Mouse (Mus musculus) layer of hippocampus, postnatal 10 days (tissue): ENCODE measurements around the gene Hoxa11. TPM values are rescaled to one million over a fixed set of nuclear protein-coding genes. Genes with fewer than 3 reads are reported as not detected.

Experiments
- DNase-seq, 2 experiments: peaks; one replicate each; pipeline ENCODE4 v3.0.0; 2021; ENCODE audit warnings: low spot score in 2 of 2
- total RNA-seq, 2 experiments: library from RNA; stranded (reverse); gene quantifications; 2 replicates each; pipeline ENCODE4 v1.2.3; 2021

The Hoxa11 gene
- total RNA-seq, 2 experiments from 2014 or later: not detected

DNA sequence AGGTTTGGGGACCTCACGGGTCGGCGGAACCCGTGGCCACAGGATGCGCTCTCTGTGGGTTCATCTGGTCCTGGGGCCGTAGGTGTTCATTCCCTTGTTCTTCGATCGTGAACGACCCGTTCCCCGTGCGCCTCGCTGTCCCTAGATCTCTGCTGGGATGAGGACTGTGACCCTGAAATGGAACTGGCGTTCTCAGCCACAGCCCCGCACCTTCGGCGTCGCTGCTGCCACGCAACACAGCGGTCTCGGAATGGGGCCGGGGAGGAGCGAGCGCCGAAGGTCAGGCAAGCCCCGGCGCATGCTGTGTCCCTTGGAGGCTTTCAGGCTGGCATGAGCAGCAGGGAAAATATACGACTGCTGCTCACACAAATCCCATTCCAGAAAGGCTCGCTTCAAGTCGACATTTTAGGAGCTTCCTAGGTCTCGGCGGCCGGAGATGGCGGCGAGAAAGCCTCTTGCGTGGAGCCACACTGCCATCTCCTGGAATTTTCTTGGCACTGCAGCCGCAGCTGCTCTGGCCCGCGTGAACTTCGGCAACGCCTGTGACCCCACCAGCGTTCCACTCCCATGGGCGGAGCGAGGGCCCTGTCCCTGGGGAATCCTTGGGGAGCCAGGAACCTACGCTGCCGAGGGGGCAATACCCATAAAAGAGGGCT lies 24.1 kb downstream of the Hoxa11 start, which contains the start of gene Hoxa7:
Gene Hoxa7, minus strand, starts transcription at position 518 of the 656 bp plus-strand sequence.
- DNase-seq: peak; percentile 87 to 89

DNA sequence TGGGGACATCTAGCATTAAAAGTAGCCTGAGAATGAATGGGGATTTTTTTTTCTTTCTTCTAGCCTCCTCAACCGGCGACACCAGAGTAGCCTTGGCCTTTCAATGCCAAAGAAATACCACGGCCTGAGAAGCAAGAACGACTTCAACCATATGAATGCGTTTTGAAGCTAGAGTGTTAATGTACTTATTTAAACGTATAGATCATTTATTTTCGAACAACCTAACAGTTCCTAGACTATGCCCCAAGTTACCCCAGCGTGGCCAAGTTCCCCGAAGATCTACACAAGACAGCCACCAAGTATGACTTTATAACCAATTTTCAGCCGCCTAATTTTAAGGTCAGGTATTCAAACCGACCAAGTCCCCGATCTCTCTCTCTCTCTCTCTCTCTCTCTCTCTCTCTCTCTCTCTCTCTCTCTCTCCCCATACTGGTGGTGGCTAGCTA lies 24.7 kb downstream of the Hoxa11 start:
- DNase-seq: no peak

DNA sequence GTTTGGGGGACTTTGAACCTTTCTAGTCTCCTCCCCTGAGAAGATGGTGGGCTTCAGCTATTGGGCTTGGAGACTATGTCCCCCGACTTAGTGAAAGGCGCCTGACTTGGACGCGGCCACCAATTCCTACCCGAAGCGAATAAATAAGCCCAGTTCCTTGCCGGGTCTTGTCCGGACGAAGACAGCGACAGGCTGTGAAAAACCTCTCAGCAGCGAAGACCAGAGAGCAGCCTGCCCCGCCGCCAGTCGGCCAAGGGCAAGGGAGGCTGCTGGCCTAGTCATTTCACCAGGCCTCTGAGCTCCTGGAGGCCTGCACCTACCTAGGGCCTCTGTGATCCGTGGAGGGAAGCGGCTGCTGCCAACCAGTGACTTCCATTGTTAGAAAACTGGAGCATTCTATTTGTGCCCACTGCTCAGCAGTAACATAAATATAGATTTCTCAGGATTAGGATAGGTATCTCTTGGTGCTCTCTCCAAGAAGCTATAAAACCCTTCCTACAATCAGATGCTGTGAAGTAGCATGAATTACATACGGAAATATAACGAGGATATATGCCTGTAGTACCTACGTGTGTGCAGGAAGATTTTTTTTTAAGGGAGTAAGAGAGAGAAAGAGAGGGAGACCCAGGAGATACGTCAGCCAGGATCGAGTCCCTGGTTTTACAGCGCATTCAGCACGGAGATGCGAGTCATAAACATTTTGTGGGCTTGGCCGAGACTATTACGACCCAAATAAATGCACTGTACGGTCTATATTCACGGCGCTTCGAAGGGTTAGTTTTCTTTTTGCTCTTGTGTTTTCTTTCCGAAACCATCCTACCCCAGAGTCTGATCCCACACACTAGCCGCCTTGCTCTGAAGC lies 25.4 kb downstream of the Hoxa11 start:
- peak in 1 of 2 experiments; percentile 22 for DNase-seq

DNA sequence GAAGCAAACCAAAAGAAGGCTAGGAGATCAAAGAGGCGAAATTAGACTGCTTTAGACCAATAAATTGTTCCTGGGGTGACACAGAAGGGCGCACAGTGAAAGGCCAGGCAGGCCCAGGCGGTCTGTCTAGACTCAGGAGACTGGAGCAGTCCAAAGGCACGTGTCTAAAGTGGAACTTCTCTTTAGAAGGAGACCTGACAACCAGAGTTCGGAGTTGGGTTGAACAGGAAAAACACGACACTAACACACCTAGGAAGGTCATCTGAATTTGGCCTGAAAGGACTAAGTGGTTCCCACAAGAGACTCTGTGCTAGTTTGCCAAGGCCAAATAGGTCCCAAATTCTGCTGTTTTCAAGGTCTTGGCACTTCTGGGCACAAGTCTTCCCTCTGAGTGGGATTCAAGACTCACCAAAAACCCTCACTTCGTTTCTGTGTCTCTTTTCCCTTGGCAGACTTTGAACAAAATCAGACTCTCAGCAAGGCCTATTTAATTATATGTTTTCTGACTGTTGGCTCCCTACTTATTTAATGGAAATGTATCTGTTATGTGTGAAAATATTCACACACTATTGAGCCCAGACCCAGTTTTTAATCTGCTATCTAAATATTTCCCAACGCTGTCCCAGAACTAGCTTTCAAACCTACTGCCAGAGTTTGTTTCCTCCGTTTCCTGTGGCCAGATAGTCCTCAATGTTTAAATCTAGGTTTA lies 26.2 kb downstream of the Hoxa11 start:
- no peak for DNase-seq

DNA sequence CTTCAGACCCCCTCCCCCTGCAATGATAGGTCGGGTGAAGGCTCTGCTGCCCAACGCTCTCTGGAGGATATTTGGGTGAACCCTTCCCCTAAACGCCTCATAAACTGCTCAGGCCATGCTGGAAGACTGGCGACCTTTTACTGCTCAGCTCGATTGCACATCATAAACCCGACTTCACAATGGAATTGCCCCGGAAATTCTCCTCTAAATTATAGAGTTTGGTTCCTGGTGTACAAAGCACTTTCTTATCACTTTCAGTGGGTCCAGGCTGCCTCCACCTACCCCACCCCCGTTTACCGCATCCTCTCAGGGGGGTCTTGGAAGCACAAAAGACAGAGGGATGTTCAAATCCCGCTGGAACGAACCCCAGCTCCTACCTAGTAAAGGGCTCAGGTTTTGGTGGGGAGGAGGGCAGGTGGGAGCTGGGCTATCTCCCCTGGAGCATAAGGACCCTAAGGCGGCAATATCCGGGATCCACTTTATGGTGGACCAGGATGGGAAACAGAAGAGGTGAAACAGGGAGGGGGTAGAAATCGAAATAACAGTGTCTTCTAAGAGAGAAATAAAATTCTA lies 26.9 kb downstream of the Hoxa11 start:
- no peak for DNase-seq

DNA sequence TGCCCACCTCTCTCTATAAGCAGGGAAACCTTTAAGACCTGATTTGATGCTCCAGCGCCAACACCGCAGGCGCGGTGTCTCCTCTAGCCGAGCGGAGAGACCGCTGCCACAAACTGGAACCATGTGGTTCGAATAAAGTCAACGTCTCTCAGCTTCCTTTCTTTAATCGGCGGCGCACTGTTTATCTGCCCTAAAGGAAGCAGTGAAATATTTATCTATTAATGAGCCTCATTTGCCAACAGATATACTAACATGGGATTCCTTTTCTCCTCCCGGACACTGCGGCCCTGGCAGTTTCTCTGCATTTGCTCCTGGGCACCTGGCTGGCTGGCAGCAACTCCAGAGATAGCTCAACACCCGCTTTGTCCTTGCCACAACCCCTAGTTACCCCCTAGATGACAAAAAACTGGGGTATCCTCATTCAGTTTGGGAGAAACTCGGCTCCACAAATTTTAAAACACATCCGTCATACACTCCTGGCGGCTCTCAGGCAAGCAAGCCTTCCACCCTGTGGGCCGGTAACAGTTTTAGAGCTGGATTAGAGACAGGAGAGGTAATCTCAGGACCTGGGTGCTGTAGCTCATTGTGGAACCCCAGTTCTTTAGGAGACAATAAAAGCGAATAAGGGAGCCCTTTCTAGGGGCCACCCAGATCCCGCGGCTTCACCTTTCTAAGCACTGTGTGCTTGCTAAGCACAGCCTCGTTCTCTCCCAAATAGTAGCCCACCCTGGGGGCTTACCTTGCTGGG lies 27.5 kb downstream of the Hoxa11 start:
- DNase-seq: no peak

DNA sequence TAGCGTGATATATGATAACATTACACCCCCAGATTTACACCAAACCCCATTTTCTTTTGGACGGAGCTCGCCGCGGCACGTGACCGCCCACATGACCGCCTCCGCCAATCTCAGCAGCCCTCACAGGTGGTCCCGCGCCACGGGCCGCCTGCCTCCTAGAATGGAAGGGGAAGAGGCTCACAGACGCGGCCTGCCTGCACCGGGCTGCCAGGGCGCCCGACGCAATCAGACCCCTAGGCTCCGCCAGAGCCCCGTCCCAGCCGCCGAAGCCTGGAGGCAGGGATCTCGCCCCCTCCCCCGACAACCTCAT lies 28.2 kb downstream of the Hoxa11 start:
- DNase-seq: no peak

DNA sequence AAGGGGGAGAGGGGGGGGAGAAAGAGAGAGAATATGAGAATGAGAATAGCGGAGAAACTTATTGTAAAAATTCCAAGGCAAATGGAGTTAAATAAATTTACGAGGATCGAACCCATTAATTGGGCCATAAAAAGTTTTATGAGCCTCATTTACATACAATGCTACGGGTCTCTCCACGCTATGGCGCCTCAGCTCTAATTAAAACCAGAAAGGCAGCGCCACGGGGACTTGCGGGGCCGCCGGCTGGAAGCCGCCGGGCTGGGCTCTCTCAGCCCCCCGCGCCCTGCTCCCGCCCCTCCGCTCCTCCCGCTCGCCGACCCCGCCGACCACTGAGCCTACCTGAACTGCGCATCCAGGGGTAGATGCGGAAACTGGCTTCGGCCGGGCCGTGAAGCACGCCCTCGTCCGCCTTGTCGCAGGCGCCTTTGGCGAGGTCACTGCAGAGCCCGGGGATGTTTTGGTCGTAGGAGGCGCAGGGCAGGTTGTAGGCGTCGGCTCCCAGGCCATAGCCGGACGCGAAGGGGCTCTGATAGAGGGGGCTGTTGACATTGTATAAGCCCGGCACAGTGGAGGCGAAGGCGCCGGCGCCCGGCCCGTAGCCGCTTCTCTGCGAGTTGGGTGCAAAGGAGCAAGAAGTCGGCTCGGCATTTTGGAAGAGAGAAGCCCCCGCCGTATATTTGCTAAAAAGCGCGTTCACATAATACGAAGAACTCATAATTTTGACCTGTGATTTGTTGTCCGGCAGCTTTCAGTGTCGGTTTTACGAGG lies 28.7 kb downstream of the Hoxa11 start:
- no peak for DNase-seq

DNA sequence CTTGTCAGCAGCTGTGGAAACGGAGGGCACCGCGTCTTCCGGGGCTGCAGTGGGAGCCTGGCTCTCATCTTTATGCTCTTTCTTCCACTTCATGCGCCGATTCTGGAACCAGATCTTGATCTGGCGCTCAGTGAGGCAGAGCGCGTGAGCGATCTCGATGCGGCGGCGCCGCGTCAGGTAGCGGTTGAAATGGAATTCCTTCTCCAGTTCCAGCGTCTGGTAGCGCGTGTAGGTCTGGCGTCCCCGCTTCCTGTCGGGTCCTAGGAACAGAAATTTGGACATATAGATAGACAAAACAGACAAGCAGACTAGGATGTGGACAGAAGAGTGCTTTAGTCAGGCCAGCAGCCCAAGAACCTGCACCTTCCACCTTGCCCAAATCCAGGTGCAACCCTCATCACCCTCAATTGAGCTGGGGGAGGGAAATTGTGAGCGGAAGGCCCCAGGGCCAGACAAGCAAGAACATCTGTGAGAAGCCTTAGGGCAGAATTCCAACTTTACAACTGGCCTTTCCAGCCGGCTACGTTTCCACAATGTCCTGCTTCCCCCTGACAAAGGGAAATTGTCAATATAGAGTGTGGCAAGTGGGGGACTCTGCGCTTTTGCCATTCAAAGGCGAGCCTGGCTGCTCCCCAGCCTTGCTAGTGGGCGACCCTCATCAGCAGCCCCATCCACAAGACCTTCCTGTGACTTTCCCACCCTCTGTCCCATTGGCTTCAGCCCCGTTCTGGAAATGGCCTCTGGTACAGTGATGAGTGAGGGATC lies 29.7 kb downstream of the Hoxa11 start:
- DNase-seq: no peak

DNA sequence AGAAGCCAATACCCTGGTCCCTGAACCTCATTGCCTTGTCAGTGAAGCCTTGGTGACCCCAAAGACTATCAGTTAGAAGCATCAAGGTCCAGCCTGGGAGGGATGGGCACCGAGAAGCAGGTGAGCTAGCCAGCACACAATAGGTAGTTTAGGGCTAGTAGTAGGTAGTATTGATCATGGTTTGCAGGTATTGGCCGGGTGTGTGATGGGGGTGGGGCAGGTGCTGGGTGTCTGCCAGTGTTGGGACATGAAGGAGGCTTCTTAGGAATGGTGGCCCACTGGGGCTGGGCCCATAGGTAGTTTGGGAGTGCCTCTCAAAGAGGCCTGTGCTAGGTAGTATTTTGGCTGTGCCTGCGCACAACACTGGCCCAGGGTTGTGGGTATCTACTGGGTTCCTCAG lies 30.5 kb downstream of the Hoxa11 start:
- DNase-seq: no peak

DNA sequence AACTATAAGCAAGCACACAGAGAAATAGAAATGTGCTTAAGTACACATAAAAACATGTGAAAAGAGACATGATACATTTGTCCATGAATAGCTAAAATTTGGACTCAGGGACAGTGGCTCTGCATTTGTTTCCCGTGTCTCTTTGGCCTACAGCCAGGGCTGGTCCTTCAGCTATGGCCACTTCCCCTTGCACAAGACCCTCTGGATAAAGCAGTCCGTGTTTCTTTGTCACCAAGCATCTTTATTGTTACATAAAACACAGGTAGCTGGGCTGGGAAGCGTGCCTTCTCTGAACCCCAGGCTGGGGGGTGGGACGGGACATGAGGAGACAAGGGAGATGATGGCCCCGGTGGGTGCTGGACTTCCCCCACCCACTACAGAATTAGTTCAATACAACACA lies 31.3 kb downstream of the Hoxa11 start:
- DNase-seq: no peak

DNA sequence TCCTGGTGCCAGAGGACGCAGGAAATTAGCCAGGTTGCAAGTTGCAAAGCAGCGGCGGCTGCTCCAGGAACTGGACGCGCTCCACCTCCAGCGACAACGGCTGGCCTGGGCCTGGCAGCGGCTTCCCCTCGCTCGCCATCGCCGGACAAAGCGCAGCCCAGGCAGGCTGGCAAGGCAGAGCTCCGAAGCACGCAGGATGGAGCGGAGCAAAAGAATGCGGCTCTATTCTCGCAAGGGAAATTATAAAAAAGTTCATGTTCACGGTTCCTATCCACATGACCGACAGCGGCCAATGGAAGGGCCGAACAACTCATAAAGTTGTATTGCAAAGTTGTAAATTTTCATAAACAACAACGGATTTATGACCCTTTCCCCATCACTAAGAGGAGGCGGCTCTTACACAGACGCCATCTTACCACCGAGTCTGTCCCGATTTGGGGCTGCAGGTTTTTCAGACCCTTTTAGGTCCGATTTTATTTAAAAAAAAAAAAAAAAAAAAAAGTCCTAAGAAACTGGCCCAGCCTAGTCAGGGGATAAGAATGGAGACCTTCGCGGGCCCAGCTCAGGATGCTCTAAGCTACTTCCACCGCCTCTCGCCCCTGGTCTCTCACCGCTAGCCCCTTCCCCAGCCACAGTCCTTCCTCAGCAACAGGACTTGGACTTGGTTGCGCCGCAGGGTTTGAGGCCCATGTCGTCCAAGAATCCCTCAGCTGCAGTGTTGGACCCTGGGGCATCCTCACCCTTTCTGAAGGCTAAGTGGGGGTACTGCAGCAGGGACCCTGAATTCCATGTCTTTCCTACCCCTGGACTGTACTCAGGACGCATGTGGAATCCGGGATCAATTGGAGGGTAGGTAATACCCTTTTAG lies 32.3 kb downstream of the Hoxa11 start, which contains the start of the genes Hoxa3 and Gm28308:
Gene Hoxa3, minus strand, starts transcription at position 218 of the 868 bp plus-strand sequence.
Gene Gm28308, minus strand, starts transcription at position 221 of the 868 bp plus-strand sequence.
- DNase-seq: no peak

DNA sequence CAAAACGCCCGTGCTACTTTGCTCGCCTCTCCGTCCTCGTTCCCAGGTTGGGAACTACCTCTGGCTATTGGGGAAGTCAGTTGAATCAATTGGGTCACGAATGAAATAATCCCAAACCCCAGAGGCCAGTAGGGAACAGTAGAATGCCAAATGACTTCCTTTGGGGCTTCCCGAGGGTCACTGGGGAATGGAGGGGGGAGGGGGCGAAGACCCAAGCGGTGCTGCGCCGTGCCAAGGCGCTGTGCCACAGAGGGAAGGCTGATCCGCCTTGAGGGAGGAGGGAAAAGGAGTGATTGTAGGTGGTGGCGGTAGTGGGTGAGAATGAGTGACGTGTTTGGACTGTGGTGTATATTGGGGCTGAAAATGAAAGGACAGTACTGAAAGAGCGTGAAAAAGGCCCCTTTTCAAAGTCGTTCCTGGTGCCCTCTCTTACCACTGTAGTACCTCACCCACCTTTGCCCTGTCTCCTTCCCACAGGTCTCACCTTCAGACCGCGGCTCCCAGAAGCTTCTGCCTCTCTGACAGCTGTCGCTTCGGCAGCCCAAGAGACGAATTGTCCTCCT lies 33.0 kb downstream of the Hoxa11 start:
- DNase-seq: no peak

DNA sequence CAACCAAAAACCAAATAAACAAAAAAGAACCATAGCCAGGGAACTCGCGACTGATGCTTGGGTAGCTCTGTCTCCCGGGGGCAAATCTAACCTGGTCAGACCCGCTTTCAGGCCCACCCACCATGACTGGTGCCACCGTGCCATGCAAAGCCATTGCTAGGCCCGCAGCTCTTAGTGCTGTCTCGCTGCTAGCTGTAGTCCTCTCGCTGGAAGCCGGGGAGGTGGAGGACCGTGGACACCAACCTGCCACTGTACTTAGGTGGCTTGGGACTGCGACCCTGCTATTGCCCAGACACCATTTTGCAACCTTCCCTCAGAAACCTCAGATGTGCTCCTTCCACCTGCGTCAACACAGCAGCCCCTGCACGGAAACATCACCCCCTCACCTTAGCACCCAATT lies 33.6 kb downstream of the Hoxa11 start:
- DNase-seq: no peak

DNA sequence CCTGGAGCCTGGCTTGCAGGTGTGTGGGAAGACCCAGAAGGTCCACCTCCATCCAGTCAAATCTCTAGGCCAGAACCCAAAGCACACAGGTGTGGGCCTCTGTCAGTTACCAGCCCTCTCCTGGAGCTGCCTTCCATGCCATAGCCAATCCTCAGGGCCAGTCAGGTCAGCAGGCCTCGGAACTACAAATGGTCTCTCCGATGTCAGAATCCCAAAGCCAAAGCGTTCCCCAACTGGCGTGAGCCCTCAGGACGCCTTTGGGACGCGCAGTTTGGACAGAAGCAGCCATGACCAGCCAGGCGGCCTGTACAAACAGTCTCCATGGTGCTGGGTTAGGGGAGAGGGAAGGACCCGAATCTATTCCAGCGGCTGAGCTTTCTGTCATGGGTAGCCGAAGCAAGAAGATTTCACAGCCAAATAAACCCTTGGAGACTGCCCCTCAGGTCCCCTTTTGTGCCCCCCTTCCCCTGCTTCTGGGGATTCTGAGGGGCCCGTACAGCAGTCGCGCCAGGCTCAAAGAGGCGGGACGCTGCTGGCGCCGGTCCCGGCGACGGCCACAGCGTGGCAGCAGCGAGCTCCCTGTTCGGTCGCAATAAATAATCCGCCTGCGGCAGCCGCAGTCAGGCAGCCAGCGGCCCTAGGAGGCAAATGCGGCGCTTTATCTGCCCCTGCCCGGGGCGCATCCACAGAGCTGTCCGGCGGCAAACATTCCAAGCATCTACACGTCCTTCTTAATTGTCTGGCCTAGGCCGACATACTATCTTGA lies 34.3 kb downstream of the Hoxa11 start:
- DNase-seq: peak; percentile 61 to 77

DNA sequence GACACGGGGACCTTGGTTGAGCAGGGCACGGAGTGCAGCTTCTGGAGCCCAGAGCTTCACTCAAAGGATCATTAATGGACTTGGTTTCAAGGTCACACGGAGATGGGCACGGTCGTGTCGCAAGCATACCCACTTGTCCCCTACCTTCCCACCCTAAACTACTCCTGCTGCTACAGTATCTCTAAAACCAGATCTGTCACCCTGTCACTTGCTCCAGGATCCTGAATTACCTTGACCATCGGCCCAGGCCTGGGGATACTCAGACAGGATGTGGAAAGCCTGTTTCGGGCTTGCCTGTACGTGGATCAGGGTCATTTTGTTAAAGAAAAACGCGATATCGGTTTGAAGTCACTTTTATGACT lies 35.9 kb downstream of the Hoxa11 start:
- no peak for DNase-seq
